Mouse (Mus musculus): ENCODE measurements around the gene Pilrb1. TPM values are rescaled to one million over a fixed set of nuclear protein-coding genes. Genes with fewer than 3 reads are reported as not detected.
A peak's percentile ranks its signal among the peaks of the same experiment; 100 is the strongest.
"Not testable (repeated sequence)": the region's sequence is repeated elsewhere in the genome, so short reads cannot be mapped to it uniquely, and the experiment has no call there.

Pilrb1 gene
- polyA plus RNA-seq, 1 experiment from 2014 or later = 0.58 TPM

DNA sequence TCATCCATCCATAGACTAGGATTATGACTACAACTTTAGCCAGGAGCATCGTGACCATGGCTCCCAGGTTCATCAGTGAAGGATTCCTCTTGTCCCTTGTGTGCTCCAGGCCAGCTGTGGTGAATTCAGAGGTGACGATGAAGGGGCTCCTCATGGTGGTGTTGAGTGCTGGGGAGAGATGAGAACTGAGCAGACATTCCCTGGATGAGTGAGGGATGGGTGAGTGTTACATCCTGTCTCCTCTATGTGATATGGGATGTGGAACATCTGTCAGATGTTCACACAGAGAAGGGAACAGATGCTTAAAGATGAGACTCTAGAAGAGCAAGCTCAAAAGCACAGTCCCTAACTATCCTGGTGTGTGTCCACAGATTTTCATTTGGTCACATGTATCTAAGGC lies 10.7 kb upstream of the Pilrb1 start:
- not testable (repeated sequence) for H3K4me2 ChIP-seq; H3K36me3 ChIP-seq; H3K27ac ChIP-seq; H3K4me1 ChIP-seq (replicated peaks); H3K27me3 ChIP-seq; H3K4me3 ChIP-seq; H3K9ac ChIP-seq; H3K9me3 ChIP-seq (replicated peaks); ATAC-seq (replicated peaks; ENCODE audit: insufficient number of reproducible peaks, insufficient read depth, low FRiP score, low read depth)
- 53% methylated on average over 2 of the region's 2 CpGs for WGBS

DNA sequence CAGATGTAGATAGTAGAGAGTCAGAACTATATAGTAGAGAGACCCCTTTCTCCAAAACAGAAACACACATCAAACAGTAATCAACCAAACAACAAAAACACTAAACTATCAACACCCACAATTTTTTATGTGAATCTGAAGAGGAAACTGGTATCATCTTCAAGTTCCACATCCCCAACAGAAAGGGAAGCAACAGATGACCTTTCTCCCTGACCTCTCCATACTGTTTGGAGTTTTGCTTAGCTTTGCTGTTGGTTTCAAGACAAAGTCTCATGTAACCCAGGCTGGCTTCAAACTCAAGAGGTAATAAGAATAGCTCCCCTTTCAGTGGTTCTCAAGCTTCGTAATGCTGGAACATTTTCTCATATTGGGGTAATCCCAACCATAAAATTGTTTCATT lies 6.1 kb upstream of the Pilrb1 start:
- H3K9me3 ChIP-seq (replicated peaks); H3K27ac ChIP-seq; H3K4me1 ChIP-seq (replicated peaks); H3K36me3 ChIP-seq; H3K27me3 ChIP-seq; ATAC-seq (replicated peaks; ENCODE audit: insufficient number of reproducible peaks, insufficient read depth, low FRiP score, low read depth); H3K4me3 ChIP-seq; H3K4me2 ChIP-seq; H3K9ac ChIP-seq: not testable (repeated sequence)
- 94% methylated on average over 1 of the region's 1 CpGs for WGBS

- H3K4me3 ChIP-seq; H3K9ac ChIP-seq; H3K27ac ChIP-seq; H3K27me3 ChIP-seq; H3K9me3 ChIP-seq (replicated peaks); H3K4me2 ChIP-seq; ATAC-seq (replicated peaks; ENCODE audit: insufficient number of reproducible peaks, insufficient read depth, low FRiP score, low read depth); H3K4me1 ChIP-seq (replicated peaks); H3K36me3 ChIP-seq: not testable (repeated sequence)
- WGBS = 63% methylated on average over 5 of the region's 5 CpGs
Measured at GRCm38 (mm10) chr5:137856870-137857269, 1.0 kb downstream of the Pilrb1 start.

DNA sequence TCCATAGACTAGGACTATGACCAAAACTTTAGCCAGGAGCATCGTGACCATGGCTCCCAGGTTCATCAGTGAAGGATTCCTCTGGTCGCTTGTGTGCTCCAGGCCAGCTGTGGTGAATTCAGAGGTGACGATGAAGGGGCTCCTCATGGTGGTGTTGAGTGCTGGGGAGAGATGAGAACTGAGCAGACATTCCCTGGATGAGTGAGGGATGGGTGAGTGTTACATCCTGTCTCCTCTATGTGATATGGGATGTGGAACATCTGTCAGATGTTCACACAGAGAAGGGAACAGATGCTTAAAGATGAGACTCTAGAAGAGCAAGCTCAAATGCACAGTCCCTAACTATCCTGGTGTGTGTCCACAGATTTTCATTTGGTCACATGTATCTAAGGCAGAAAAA lies 3.0 kb downstream of the Pilrb1 start:
- not testable (repeated sequence) for H3K4me1 ChIP-seq (replicated peaks); ATAC-seq (replicated peaks; ENCODE audit: insufficient number of reproducible peaks, insufficient read depth, low FRiP score, low read depth); H3K9me3 ChIP-seq (replicated peaks); H3K27me3 ChIP-seq; H3K27ac ChIP-seq; H3K9ac ChIP-seq; H3K36me3 ChIP-seq; H3K4me3 ChIP-seq; H3K4me2 ChIP-seq
- WGBS = 63% methylated on average over 3 of the region's 3 CpGs

DNA sequence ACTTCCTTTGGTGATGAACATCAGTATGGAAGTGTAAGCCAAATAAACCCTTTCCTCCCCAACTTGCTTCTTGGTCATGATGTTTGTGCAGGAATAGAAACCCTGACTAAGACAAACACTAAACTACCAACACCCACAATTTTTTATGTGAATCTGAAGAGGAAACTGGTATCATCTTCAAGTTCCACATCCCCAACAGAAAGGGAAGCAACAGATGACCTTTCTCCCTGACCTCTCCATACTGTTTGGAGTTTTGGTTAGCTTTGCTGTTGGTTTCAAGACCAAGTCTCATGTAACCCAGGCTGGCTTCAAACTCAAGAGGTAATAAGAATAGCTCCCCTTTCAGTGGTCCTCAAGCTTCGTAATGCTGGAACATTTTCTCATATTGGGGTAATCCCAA lies 7.6 kb downstream of the Pilrb1 start:
- ATAC-seq (replicated peaks; ENCODE audit: insufficient number of reproducible peaks, insufficient read depth, low FRiP score, low read depth) = not testable (repeated sequence)

GRCm38 (mm10) chr5:137837110-137837509 lies 20.8 kb downstream of the Pilrb1 start:
- not testable (repeated sequence) for H3K4me1 ChIP-seq (replicated peaks); H3K36me3 ChIP-seq; H3K27me3 ChIP-seq; H3K9ac ChIP-seq; H3K27ac ChIP-seq; ATAC-seq (replicated peaks; ENCODE audit: insufficient number of reproducible peaks, insufficient read depth, low FRiP score, low read depth); H3K4me3 ChIP-seq; H3K4me2 ChIP-seq; H3K9me3 ChIP-seq (replicated peaks)

More for the DNA sequence above, 7.6 kb downstream of the Pilrb1 start:
- H3K27ac ChIP-seq; H3K9ac ChIP-seq; H3K36me3 ChIP-seq; H3K4me2 ChIP-seq; H3K4me3 ChIP-seq; H3K9me3 ChIP-seq (replicated peaks); H3K27me3 ChIP-seq; H3K4me1 ChIP-seq (replicated peaks): not testable (repeated sequence)
- WGBS = 69% methylated on average over 1 of the region's 1 CpGs

DNA sequence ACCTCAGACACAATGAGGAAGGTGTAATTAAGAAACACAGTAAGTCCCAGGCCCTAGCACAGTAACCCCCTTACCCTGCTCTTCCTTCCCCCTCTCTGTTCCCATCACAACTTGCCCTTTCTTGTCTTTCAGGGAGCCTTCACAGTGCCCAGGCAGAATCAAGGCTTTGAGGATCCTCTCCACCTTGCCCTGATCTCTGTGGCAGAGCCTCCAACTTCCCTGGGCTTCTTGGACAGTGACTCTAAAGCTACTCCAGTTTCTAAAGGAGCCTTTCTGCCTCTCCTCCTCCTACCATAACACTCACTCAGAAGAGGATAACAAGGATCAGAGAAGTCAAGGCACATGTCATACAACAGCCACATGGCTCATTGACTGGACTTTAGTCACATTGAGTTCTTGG lies 21.3 kb downstream of the Pilrb1 start:
- Histone ChIP-seq H3K36me3 (no peaks in the 10 kb centered on the region), H3K4me1 (replicated peaks) (no peaks in the 10 kb centered on the region), H3K27me3 (no peaks in the 10 kb centered on the region), H3K27ac (no peak overlapping the region), H3K9ac (no peak overlapping the region), H3K4me3 (no peak overlapping the region), H3K4me2 (no peak overlapping the region), H3K9me3 (replicated peaks) (no peaks in the 10 kb centered on the region)
- no peak for ATAC-seq (replicated peaks; ENCODE audit: insufficient number of reproducible peaks, insufficient read depth, low FRiP score, low read depth)

DNA sequence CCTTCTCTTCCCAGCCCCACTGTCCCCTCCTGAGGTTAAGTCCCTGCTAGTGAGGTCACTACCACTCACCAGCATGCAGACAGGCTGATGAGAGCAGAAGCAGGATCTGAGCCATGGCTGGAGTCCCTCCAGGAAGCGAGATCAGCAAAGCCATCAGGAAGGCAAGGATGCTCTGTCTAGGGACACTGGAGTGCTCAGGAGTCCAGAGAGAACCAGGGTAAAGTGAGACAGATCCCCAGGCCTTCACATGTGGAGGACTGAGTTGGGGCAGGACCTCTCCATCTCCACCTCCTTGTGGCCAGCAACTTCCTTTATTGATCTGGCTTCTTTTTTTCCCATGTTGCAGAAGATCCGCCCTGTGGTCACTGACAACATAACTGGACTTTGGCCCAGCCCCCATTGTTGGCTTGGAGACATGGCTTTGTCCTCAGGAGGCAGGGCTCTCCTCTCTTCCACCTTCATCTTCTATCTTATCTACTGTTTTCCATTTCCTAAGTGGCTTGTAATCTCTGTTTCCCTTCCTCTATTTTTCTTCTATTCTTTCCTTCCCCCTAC lies 21.9 kb downstream of the Pilrb1 start, which contains the start of gene Pilra:
Gene Pilra, minus strand, starts transcription at position 316 of the 555 bp plus-strand sequence.
- not testable (repeated sequence) for H3K9me3 ChIP-seq (replicated peaks); ATAC-seq (replicated peaks; ENCODE audit: insufficient number of reproducible peaks, insufficient read depth, low FRiP score, low read depth); H3K9ac ChIP-seq; H3K27me3 ChIP-seq; H3K4me3 ChIP-seq; H3K27ac ChIP-seq; H3K36me3 ChIP-seq; H3K4me2 ChIP-seq; H3K4me1 ChIP-seq (replicated peaks)
- WGBS = 55% methylated on average over 2 of the region's 2 CpGs

GRCm38 (mm10) chr5:137833500-137833899 lies 24.4 kb downstream of the Pilrb1 start:
- H3K36me3 ChIP-seq = no peaks in the 10 kb centered on the region
- H3K9ac ChIP-seq = no peak overlapping the region
- ATAC-seq (replicated peaks; ENCODE audit: insufficient number of reproducible peaks, insufficient read depth, low FRiP score, low read depth) = peak; percentile 61
- H3K4me3 ChIP-seq = no peak overlapping the region
- no peaks in the 10 kb centered on the region for H3K4me1 ChIP-seq (replicated peaks)
- no peak overlapping the region for H3K4me2 ChIP-seq
- 44% methylated on average over 4 of the region's 4 CpGs for WGBS
- H3K9me3 ChIP-seq (replicated peaks) = no peaks in the 10 kb centered on the region
- H3K27ac ChIP-seq = no peak overlapping the region
- no peaks in the 10 kb centered on the region for H3K27me3 ChIP-seq

GRCm38 (mm10) chr5:137831506-137831905 lies 26.4 kb downstream of the Pilrb1 start:
- Histone ChIP-seq H3K9me3 (replicated peaks) (no peaks in the 10 kb centered on the region), H3K36me3 (no peaks in the 10 kb centered on the region), H3K27ac (no peak overlapping the region), H3K9ac (no peak overlapping the region), H3K4me1 (replicated peaks) (no peaks in the 10 kb centered on the region), H3K27me3 (no peaks in the 10 kb centered on the region), H3K4me2 (no peak overlapping the region), H3K4me3 (no peak overlapping the region)
- ATAC-seq (replicated peaks; ENCODE audit: insufficient number of reproducible peaks, insufficient read depth, low FRiP score, low read depth) = no peak
- WGBS = 66% methylated on average over 6 of the region's 6 CpGs

- ATAC-seq (replicated peaks; ENCODE audit: insufficient number of reproducible peaks, insufficient read depth, low FRiP score, low read depth) = no peak
- 78% methylated on average over 4 of the region's 4 CpGs for WGBS
- no peaks in the 10 kb centered on the region for H3K27me3 ChIP-seq
Measured at GRCm38 (mm10) chr5:137831106-137831505, 26.8 kb downstream of the Pilrb1 start.

GRCm38 (mm10) chr5:137830238-137830637 lies 27.7 kb downstream of the Pilrb1 start:
- Histone ChIP-seq H3K27ac (no peak overlapping the region; the same call in 1 of the 2 replicates), H3K4me1 (replicated peaks) (no peaks in the 10 kb centered on the region), H3K36me3 (no peaks in the 10 kb centered on the region), H3K4me3 (no peak overlapping the region), H3K27me3 (no peaks in the 10 kb centered on the region), H3K9ac (no peak overlapping the region), H3K9me3 (replicated peaks) (no peaks in the 10 kb centered on the region), H3K4me2 (no peak overlapping the region)
- WGBS = 67% methylated on average over 7 of the region's 7 CpGs
- no peak for ATAC-seq (replicated peaks; ENCODE audit: insufficient number of reproducible peaks, insufficient read depth, low FRiP score, low read depth)

More at GRCm38 (mm10) chr5:137831106-137831505, 26.8 kb downstream of the Pilrb1 start:
- Histone ChIP-seq H3K4me1 (replicated peaks) (no peaks in the 10 kb centered on the region), H3K36me3 (no peaks in the 10 kb centered on the region), H3K9ac (no peak overlapping the region), H3K27ac (no peak overlapping the region), H3K4me2 (no peak overlapping the region), H3K9me3 (replicated peaks) (no peaks in the 10 kb centered on the region), H3K4me3 (no peak overlapping the region)

All from heart, embryonic 15.5 days (tissue).